Mouse (Mus musculus) macrophage (primary cell): ENCODE data around the gene Cfap126. TPM values are rescaled to one million over a fixed set of nuclear protein-coding genes. Genes with fewer than 3 reads are reported as not detected.
A peak's percentile ranks its signal among the peaks of the same experiment; 100 is the strongest.

Experiments used
- H3K27ac ChIP-seq: fragments of 350-480 bp; formaldehyde crosslinking; 2 replicates; pipeline ENCODE4 v1.9.0; 2021
- H3K36me3 ChIP-seq: fragments of 350-480 bp; formaldehyde crosslinking; 2 replicates; pipeline ENCODE4 v1.9.0; 2021; ENCODE audit errors: inconsistent target
- H3K4me3 ChIP-seq: fragments of 350-480 bp; formaldehyde crosslinking; 2 replicates; pipeline ENCODE4 v1.9.0; 2021; ENCODE audit errors: inconsistent target
- H3K79me2 ChIP-seq: fragments of 350-480 bp; formaldehyde crosslinking; 2 replicates; pipeline ENCODE4 v1.9.0; 2021; ENCODE audit errors: inconsistent target
- WGBS: methylation state at CpG from one replicate; pipeline ENCODE4 v1.1.7; 2026; ENCODE audit warnings: inconsistent platforms; ENCODE audit not compliant: missing documents; 5-methylcytosine and 5-hydroxymethylcytosine counted together
- polyA plus RNA-seq: library from polyadenylated mRNA; stranded (reverse); fragments of 250-400 nt; gene quantifications from 3 replicates; pipeline ENCODE4 v1.2.4, GENCODE M21; 2018; ENCODE audit warnings: inconsistent platforms

The Cfap126 gene
- polyA plus RNA-seq, 1 experiment from 2014 or later: 31.6 TPM

GRCm38 (mm10) chr1:171103179-171103840 lies 10.4 kb upstream of the Cfap126 start:
- Histone ChIP-seq H3K79me2 (no peaks in the 10 kb centered on the region), H3K36me3 (no peaks in the 10 kb centered on the region), H3K4me3 (peak overlapping the region; percentile 59), H3K27ac (no peak overlapping the region)
- 15% methylated on average over 10 of the region's 10 CpGs for WGBS

- H3K4me3 ChIP-seq: no peak overlapping the region
- H3K79me2 ChIP-seq: no peaks in the 10 kb centered on the region
- no peak overlapping the region for H3K27ac ChIP-seq
- WGBS: 96% methylated on average over 6 of the region's 6 CpGs
- no peaks in the 10 kb centered on the region for H3K36me3 ChIP-seq
Measured at GRCm38 (mm10) chr1:171105226-171105625, 8.5 kb upstream of the Cfap126 start.

GRCm38 (mm10) chr1:171109620-171110019 lies 4.1 kb upstream of the Cfap126 start:
- Histone ChIP-seq H3K4me3 (no peak overlapping the region), H3K27ac (no peak overlapping the region), H3K79me2 (no peaks in the 10 kb centered on the region), H3K36me3 (no peaks in the 10 kb centered on the region)
- WGBS: 88% methylated on average over 9 of the region's 9 CpGs

GRCm38 (mm10) chr1:171110659-171111019 lies 3.1 kb upstream of the Cfap126 start:
- no peaks in the 10 kb centered on the region for H3K79me2 ChIP-seq
- no peaks in the 10 kb centered on the region for H3K36me3 ChIP-seq
- peak overlapping the region; percentile 54; the same call in 1 of the 2 replicates for H3K4me3 ChIP-seq
- WGBS: 50% methylated on average over 15 of the region's 15 CpGs
- H3K27ac ChIP-seq: no peak overlapping the region

GRCm38 (mm10) chr1:171111020-171111780 lies 2.5 kb upstream of the Cfap126 start:
- Histone ChIP-seq H3K27ac (peak overlapping the region; percentile 61), H3K79me2 (no peaks in the 10 kb centered on the region), H3K36me3 (no peaks in the 10 kb centered on the region), H3K4me3 (peak overlapping the region; percentile 54)
- WGBS: under 1% methylated on average over 37 of the region's 38 CpGs

GRCm38 (mm10) chr1:171111781-171112575 lies 1.7 kb upstream of the Cfap126 start:
- H3K27ac ChIP-seq: peak overlapping the region; percentile 61
- WGBS: 1% methylated on average over 15 of the region's 15 CpGs
- peak overlapping the region; percentile 54 for H3K4me3 ChIP-seq
- no peaks in the 10 kb centered on the region for H3K36me3 ChIP-seq
- H3K79me2 ChIP-seq: no peaks in the 10 kb centered on the region

- H3K27ac ChIP-seq: peak overlapping the region; percentile 71; the same call in 1 of the 2 replicates
- H3K4me3 ChIP-seq: no peak overlapping the region
- H3K79me2 ChIP-seq: no peaks in the 10 kb centered on the region
- no peaks in the 10 kb centered on the region for H3K36me3 ChIP-seq
- WGBS: 75% methylated on average over 3 of the region's 4 CpGs
Measured at GRCm38 (mm10) chr1:171112986-171113385, 732 bp upstream of the Cfap126 start.

GRCm38 (mm10) chr1:171116280-171116679 lies 2.6 kb downstream of the Cfap126 start:
- 92% methylated on average over 4 of the region's 4 CpGs for WGBS
- Histone ChIP-seq H3K27ac (no peak overlapping the region), H3K79me2 (no peaks in the 10 kb centered on the region), H3K36me3 (no peaks in the 10 kb centered on the region), H3K4me3 (no peak overlapping the region)

- H3K79me2 ChIP-seq: no peaks in the 10 kb centered on the region
- no peak overlapping the region for H3K27ac ChIP-seq
- no peaks in the 10 kb centered on the region for H3K36me3 ChIP-seq
- 15% methylated on average over 4 of the region's 4 CpGs for WGBS
- H3K4me3 ChIP-seq: no peak overlapping the region
Measured at GRCm38 (mm10) chr1:171118269-171118684, 4.6 kb downstream of the Cfap126 start.

GRCm38 (mm10) chr1:171118996-171119395 lies 5.3 kb downstream of the Cfap126 start:
- no peaks in the 10 kb centered on the region for H3K79me2 ChIP-seq
- WGBS: 72% methylated on average over 5 of the region's 5 CpGs
- H3K36me3 ChIP-seq: no peaks in the 10 kb centered on the region
- no peak overlapping the region for H3K4me3 ChIP-seq
- no peak overlapping the region for H3K27ac ChIP-seq

- Histone ChIP-seq H3K27ac (no peak overlapping the region), H3K36me3 (no peaks in the 10 kb centered on the region), H3K79me2 (no peaks in the 10 kb centered on the region), H3K4me3 (no peak overlapping the region)
- WGBS: 90% methylated on average over 14 of the region's 14 CpGs
Measured at GRCm38 (mm10) chr1:171119405-171119804, 5.7 kb downstream of the Cfap126 start.

GRCm38 (mm10) chr1:171120893-171121292 lies 7.2 kb downstream of the Cfap126 start:
- H3K27ac ChIP-seq: no peak overlapping the region
- no peaks in the 10 kb centered on the region for H3K36me3 ChIP-seq
- H3K79me2 ChIP-seq: no peaks in the 10 kb centered on the region
- WGBS: 92% methylated on average over 3 of the region's 3 CpGs
- H3K4me3 ChIP-seq: no peak overlapping the region

- Histone ChIP-seq H3K79me2 (no peaks in the 10 kb centered on the region), H3K27ac (no peak overlapping the region), H3K4me3 (no peak overlapping the region), H3K36me3 (no peaks in the 10 kb centered on the region)
- WGBS: 74% methylated on average over 5 of the region's 5 CpGs
Measured at GRCm38 (mm10) chr1:171121839-171122238, 8.1 kb downstream of the Cfap126 start.

- peak overlapping the region; percentile 21 for H3K4me3 ChIP-seq
- H3K79me2 ChIP-seq: no peaks in the 10 kb centered on the region
- 8% methylated on average over 7 of the region's 7 CpGs for WGBS
- H3K36me3 ChIP-seq: no peaks in the 10 kb centered on the region
- H3K27ac ChIP-seq: peak overlapping the region; percentile 37
Measured at GRCm38 (mm10) chr1:171122932-171123331, 9.2 kb downstream of the Cfap126 start.

GRCm38 (mm10) chr1:171124398-171124797 lies 10.7 kb downstream of the Cfap126 start:
- H3K79me2 ChIP-seq: no peaks in the 10 kb centered on the region
- peaks cover 12% of the 10 kb centered on the region; the same call in 1 of the 2 replicates for H3K36me3 ChIP-seq
- WGBS: 96% methylated on average over 5 of the region's 5 CpGs
- no peak overlapping the region for H3K4me3 ChIP-seq
- no peak overlapping the region for H3K27ac ChIP-seq
